Mouse (Mus musculus): ENCODE data around the gene Sgtb.

DNA sequence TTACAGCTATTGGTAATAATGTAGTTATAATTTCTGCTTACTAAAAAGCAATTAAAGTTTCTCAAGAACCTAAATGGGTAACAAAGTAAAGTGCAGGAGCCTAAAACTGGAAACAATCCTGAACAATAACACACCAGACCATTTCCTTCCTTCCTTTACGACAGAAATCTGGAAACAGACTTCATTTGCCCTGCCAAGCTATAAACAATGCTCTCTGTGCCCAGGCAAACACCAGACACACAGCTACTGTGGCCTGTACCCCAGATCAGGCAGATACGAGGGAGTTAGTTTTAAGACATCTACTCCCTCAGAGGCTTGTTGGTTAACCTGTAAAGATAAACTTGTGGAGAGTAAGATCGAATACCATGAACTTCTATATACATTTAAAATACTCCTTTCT, 38.8 kb upstream of the Sgtb start:
- TF ChIP-seq CTCF (IDR thresholded peaks at IDR 0.05; ENCODE audit: control insufficient read depth, insufficient read depth, low read length): no peak
- no peak for TF ChIP-seq POLR2A (IDR thresholded peaks at IDR 0.05; ENCODE audit: borderline replicate concordance, control insufficient read depth, low read depth, low read length)
